Mouse (Mus musculus) intestine, embryonic 14.5 days (tissue): ENCODE results near the gene Prap1. TPM values are rescaled to one million over a fixed set of nuclear protein-coding genes. Genes with fewer than 3 reads are reported as not detected.

Experiments used
- ATAC-seq: fragments of 200-750 bp; cut with Nextera tagmentation; replicated peaks from 2 replicates; pipeline ENCODE4 v1.8.0; 2017; ENCODE audit warnings: low read depth, moderate number of reproducible peaks, moderate TSS enrichment, moderate library complexity; ENCODE audit not compliant: low FRiP score, low TSS enrichment
- DNase-seq: peaks from one replicate; pipeline ENCODE4 v3.0.0-alpha.2; 2018; ENCODE audit warnings: low spot score
- H3K27ac ChIP-seq: fragments of 300-500 bp; sonication (generic); 2 replicates; pipeline ENCODE4 v1.5.1; 2014; ENCODE audit warnings: low read depth, mild to moderate bottlenecking, control low read depth
- H3K27me3 ChIP-seq: fragments of 300-500 bp; sonication (generic); replicated peaks from 2 replicates; pipeline ENCODE4 v1.6.1; 2014; ENCODE audit warnings: low read length, control low read depth; ENCODE audit not compliant: control insufficient read depth, insufficient read depth
- H3K36me3 ChIP-seq: fragments of 300-500 bp; sonication (generic); 2 replicates; pipeline ENCODE4 v1.6.1; 2014; ENCODE audit warnings: low read length, control low read depth; ENCODE audit not compliant: control insufficient read depth, insufficient read depth
- H3K4me1 ChIP-seq: fragments of 300-500 bp; sonication (generic); replicated peaks from 2 replicates; pipeline ENCODE4 v1.6.1; 2014; ENCODE audit warnings: low read length, control low read depth, mixed read lengths; ENCODE audit not compliant: control insufficient read depth, insufficient read depth
- H3K4me2 ChIP-seq: fragments of 300-500 bp; sonication (generic); 2 replicates; pipeline ENCODE4 v1.6.1; 2014; ENCODE audit warnings: low read length
- H3K4me3 ChIP-seq: fragments of 300-500 bp; sonication (generic); 2 replicates; pipeline ENCODE4 v1.5.1; 2014; ENCODE audit warnings: low read depth, low read length, control low read depth, mixed read lengths
- H3K9ac ChIP-seq: fragments of 300-500 bp; sonication (generic); 2 replicates; pipeline ENCODE4 v1.6.1; 2014; ENCODE audit warnings: mild to moderate bottlenecking, low read length
- H3K9me3 ChIP-seq: fragments of 300-500 bp; sonication (generic); 2 replicates; pipeline ENCODE4 v1.6.1; 2016; ENCODE audit warnings: low read length, control low read depth; ENCODE audit not compliant: control insufficient read depth
- WGBS: fragments of 180-500 bp; shearing (Covaris S2); extraction: QIAGEN DNeasy Blood & Tissue Kit; methylation state at CpG from one replicate; pipeline ENCODE4 v1.1.7; 2014; 5-methylcytosine and 5-hydroxymethylcytosine counted together
- polyA plus RNA-seq: library from polyadenylated mRNA; unstranded; fragments of >200 nt; fragmentation: Nextera tagmentation; extraction: Ambion mirVana; gene quantifications from 2 replicates; pipeline ENCODE4 v1.2.1, GENCODE M21; 2014

Prap1 gene
- polyA plus RNA-seq, 1 experiment from 2014 or later = 202 TPM

GRCm38 (mm10) chr7:140077698-140078097, 15.5 kb upstream of the Prap1 start:
- ATAC-seq (no peak), DNase-seq (no peak)
- Histone ChIP-seq H3K9ac (no peak overlapping the region), H3K36me3 (no peaks in the 10 kb centered on the region), H3K27ac (no peak overlapping the region), H3K4me1 (peaks cover 3% of the 10 kb centered on the region; the same call in 1 of the 2 replicates), H3K4me2 (no peak overlapping the region), H3K4me3 (no peak overlapping the region), H3K9me3 (no peaks in the 10 kb centered on the region), H3K27me3 (peaks cover 35% of the 10 kb centered on the region)
- 73% methylated on average over 6 of the region's 6 CpGs for WGBS

- Histone ChIP-seq H3K36me3 (no peaks in the 10 kb centered on the region), H3K4me2 (no peak overlapping the region), H3K4me3 (no peak overlapping the region), H3K9me3 (no peaks in the 10 kb centered on the region), H3K9ac (no peak overlapping the region), H3K27ac (no peak overlapping the region), H3K27me3 (peaks cover 38% of the 10 kb centered on the region), H3K4me1 (peaks cover 3% of the 10 kb centered on the region; the same call in 1 of the 2 replicates)
- ATAC-seq (no peak), DNase-seq (peak; percentile 78)
- WGBS = 5% methylated on average over 5 of the region's 5 CpGs
Observed at GRCm38 (mm10) chr7:140078711-140079110, 14.5 kb upstream of the Prap1 start.

GRCm38 (mm10) chr7:140080503-140081156, 12.6 kb upstream of the Prap1 start:
- Histone ChIP-seq H3K9ac (no peak overlapping the region), H3K4me3 (peak overlapping the region; percentile 28), H3K36me3 (no peaks in the 10 kb centered on the region), H3K4me1 (peaks cover 3% of the 10 kb centered on the region; the same call in 1 of the 2 replicates), H3K4me2 (peak overlapping the region; percentile 47), H3K27me3 (peaks cover 38% of the 10 kb centered on the region), H3K27ac (no peak overlapping the region), H3K9me3 (no peaks in the 10 kb centered on the region)
- DNase-seq (peak; percentile 76), ATAC-seq (peak; percentile 59; the same call in 1 of the 2 replicates)
- WGBS = 4% methylated on average over 24 of the region's 24 CpGs

GRCm38 (mm10) chr7:140081408-140082241, 11.6 kb upstream of the Prap1 start:
- ATAC-seq (0 out of 2 replicates have a peak, but pooled peaks have one; percentile 33), DNase-seq (no peak)
- Histone ChIP-seq H3K27ac (no peak overlapping the region), H3K9me3 (no peaks in the 10 kb centered on the region), H3K4me3 (no peak overlapping the region), H3K27me3 (peaks cover 38% of the 10 kb centered on the region), H3K9ac (no peak overlapping the region), H3K4me1 (peaks cover 3% of the 10 kb centered on the region; the same call in 1 of the 2 replicates), H3K4me2 (no peak overlapping the region), H3K36me3 (no peaks in the 10 kb centered on the region)
- WGBS = 26% methylated on average over 20 of the region's 20 CpGs

- ATAC-seq (peak; percentile 23; the same call in 1 of the 2 replicates), DNase-seq (peak; percentile 70)
- no peak within 1 kb of the TSS for H3K9ac ChIP-seq
- no peaks in the 10 kb centered on the region for H3K9me3 ChIP-seq
- H3K36me3 ChIP-seq = no peaks in the 10 kb centered on the region
- WGBS = 6% methylated on average over 18 of the region's 18 CpGs
- H3K27ac ChIP-seq = no peak within 1 kb of the TSS
- peaks cover 3% of the 10 kb centered on the region; the same call in 1 of the 2 replicates for H3K4me1 ChIP-seq
- H3K27me3 ChIP-seq = peaks cover 38% of the 10 kb centered on the region
- no peak within 1 kb of the TSS for H3K4me3 ChIP-seq
- no peak within 1 kb of the TSS for H3K4me2 ChIP-seq
Observed at GRCm38 (mm10) chr7:140082242-140082678, 10.9 kb upstream of the Prap1 start, which contains the start of gene Caly. Gene Caly, minus strand, starts transcription at chr7:140082548.

GRCm38 (mm10) chr7:140090601-140091000, 2.6 kb upstream of the Prap1 start:
- ATAC-seq (no peak), DNase-seq (no peak)
- Histone ChIP-seq H3K4me3 (no peak overlapping the region), H3K36me3 (no peaks in the 10 kb centered on the region), H3K27ac (no peak overlapping the region), H3K9me3 (no peaks in the 10 kb centered on the region), H3K9ac (no peak overlapping the region), H3K4me1 (peaks cover 4% of the 10 kb centered on the region; the same call in 1 of the 2 replicates), H3K27me3 (no peaks in the 10 kb centered on the region), H3K4me2 (no peak overlapping the region)
- 78% methylated on average over 10 of the region's 10 CpGs for WGBS

GRCm38 (mm10) chr7:140094954-140095353, 1.8 kb downstream of the Prap1 start:
- 43% methylated on average over 5 of the region's 5 CpGs for WGBS
- H3K4me2 ChIP-seq = no peak overlapping the region
- no peak overlapping the region for H3K4me3 ChIP-seq
- no peaks in the 10 kb centered on the region for H3K36me3 ChIP-seq
- H3K4me1 ChIP-seq = peaks cover 4% of the 10 kb centered on the region; the same call in 1 of the 2 replicates
- no peaks in the 10 kb centered on the region for H3K27me3 ChIP-seq
- H3K9ac ChIP-seq = no peak overlapping the region
- DNase-seq (no peak), ATAC-seq (no peak)
- no peak overlapping the region for H3K27ac ChIP-seq
- H3K9me3 ChIP-seq = no peaks in the 10 kb centered on the region

GRCm38 (mm10) chr7:140095556-140095955, 2.4 kb downstream of the Prap1 start:
- no peaks in the 10 kb centered on the region for H3K36me3 ChIP-seq
- DNase-seq (no peak), ATAC-seq (0 out of 2 replicates have a peak, but pooled peaks have one; percentile 24)
- 58% methylated on average over 1 of the region's 1 CpGs for WGBS
- no peak overlapping the region for H3K4me2 ChIP-seq
- no peak overlapping the region for H3K9ac ChIP-seq
- no peaks in the 10 kb centered on the region for H3K27me3 ChIP-seq
- peaks cover 4% of the 10 kb centered on the region; the same call in 1 of the 2 replicates for H3K4me1 ChIP-seq
- no peak overlapping the region for H3K27ac ChIP-seq
- no peak overlapping the region for H3K4me3 ChIP-seq
- no peaks in the 10 kb centered on the region for H3K9me3 ChIP-seq
